Comparison of ENCODE assay signal across 14 mouse cellular contexts in the genomic region with DNA sequence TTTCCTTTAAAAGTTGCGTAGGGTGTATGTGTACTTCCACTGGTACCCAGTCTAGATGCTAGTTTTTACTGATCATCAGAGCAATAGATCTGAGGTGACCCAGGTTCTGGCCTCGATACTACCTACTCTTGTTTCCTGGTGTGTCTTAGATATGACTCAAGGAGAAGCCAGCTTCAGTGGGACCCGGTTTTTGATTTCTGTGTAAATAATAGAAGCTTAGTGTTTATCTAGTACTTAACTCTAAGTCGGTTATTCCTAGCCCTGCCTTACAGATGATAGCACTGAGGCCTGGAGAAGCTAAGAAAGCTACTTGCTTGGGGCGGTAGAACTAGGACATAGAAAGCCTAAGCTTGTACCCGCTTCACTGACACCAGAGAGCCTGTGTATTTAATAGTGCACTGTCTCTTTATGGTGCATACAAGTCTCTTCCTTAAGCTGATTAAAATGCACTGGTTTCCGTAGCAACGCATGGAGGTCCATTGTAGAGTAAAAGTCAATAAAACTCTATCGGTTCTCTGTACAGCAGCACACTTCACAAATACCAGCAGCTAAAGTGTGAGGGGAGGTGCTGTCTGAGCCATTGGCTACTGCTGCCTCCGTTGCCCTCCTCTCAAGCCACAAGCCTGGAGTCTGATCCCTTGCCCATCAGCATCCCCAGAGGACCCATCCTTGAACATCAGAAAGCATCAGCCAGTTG.
DNase-seq lines count a peak whose midpoint lies in the region; ATAC-seq lines count a peak whose summit lies in the region.
"Had no signal": no experiment of that assay in that cellular context is flagged by ENCODE, and none has a peak within 500 bp of the region (broad histone marks: within the 10 kb centered on the region; RNA-seq: fewer than 3 reads in every experiment).

No protein-coding gene starts in this region.

- no peak overlapping the region for H3K4me3 ChIP-seq in forebrain, embryonic 11.5 days (ENCODE audit: low read depth, low read length)
- no peak overlapping the region for H3K4me3 ChIP-seq in hindbrain, embryonic 16.5 days (ENCODE audit: low read length)
- H3K4me3 ChIP-seq in neural tube, embryonic 12.5 days, result no peak overlapping the region
- no peak overlapping the region for H3K4me3 ChIP-seq in heart, embryonic 12.5 days
- no peak overlapping the region for H3K4me3 ChIP-seq in heart, embryonic 10.5 days
- H3K4me3 ChIP-seq: erythroblast, embryonic 14.5 days; limb, embryonic 15.5 days had no signal

- DNase-seq in brain, adult 2 months (ENCODE audit: low read depth, low spot score), result peak; percentile 27
- no peak for DNase-seq in forebrain, embryonic 11.5 days (ENCODE audit: low spot score)
- DNase-seq in cerebellum, adult 9-10 months, result no peak
- no peak for DNase-seq in heart, embryonic 10.5 days (ENCODE audit: low spot score)
- no peak for DNase-seq in right cerebral cortex, postnatal 25 days
- DNase-seq: adrenal gland, postnatal 25 days; cerebellum, postnatal 10 days; kidney, postnatal 25 days had no signal

- peak overlapping the region; percentile 14; the same call in 1 of the 2 replicates for H3K9ac ChIP-seq in forebrain, embryonic 11.5 days (ENCODE audit: low read length)
- no peak overlapping the region; the same call in 1 of the 2 replicates for H3K9ac ChIP-seq in hindbrain, embryonic 16.5 days (ENCODE audit: low read depth, low read length)
- H3K9ac ChIP-seq in neural tube, embryonic 12.5 days, result no peak overlapping the region
- no peak overlapping the region for H3K9ac ChIP-seq in heart, embryonic 12.5 days
- H3K9ac ChIP-seq: limb, embryonic 15.5 days had no signal

- no peak overlapping the region for H3K27ac ChIP-seq in forebrain, embryonic 11.5 days (ENCODE audit: low read depth, low read length)
- peak overlapping the region; percentile 36 for H3K27ac ChIP-seq in hindbrain, embryonic 16.5 days (ENCODE audit: low read depth, low read length)
- H3K27ac ChIP-seq in neural tube, embryonic 12.5 days, result no peak overlapping the region
- H3K27ac ChIP-seq in heart, embryonic 12.5 days (ENCODE audit: poor library complexity, severe bottlenecking), result no peak overlapping the region
- no peak overlapping the region for H3K27ac ChIP-seq in heart, embryonic 10.5 days
- H3K27ac ChIP-seq: limb, embryonic 15.5 days had no signal

- 51% methylated on average over 10 of the region's 10 CpGs for WGBS in forebrain, embryonic 11.5 days
- WGBS in hindbrain, embryonic 16.5 days, result 43% methylated on average over 10 of the region's 10 CpGs
- 48% methylated on average over 10 of the region's 10 CpGs for WGBS in neural tube, embryonic 12.5 days
- WGBS in heart, embryonic 12.5 days, result 75% methylated on average over 10 of the region's 10 CpGs
- WGBS in heart, embryonic 10.5 days, result 77% methylated on average over 10 of the region's 10 CpGs

- 0 out of 2 replicates have a peak, but pooled peaks have one; percentile 32 for ATAC-seq in forebrain, embryonic 11.5 days (replicated peaks; ENCODE audit: low FRiP score)
- ATAC-seq in hindbrain, embryonic 16.5 days, result peak; percentile 88
- peak; percentile 75 for ATAC-seq in neural tube, embryonic 12.5 days (ENCODE audit: low FRiP score, low read depth)
- ATAC-seq in heart, embryonic 12.5 days (ENCODE audit: insufficient number of reproducible peaks, low FRiP score), result no peak
- ATAC-seq: Patski had no signal

- no peaks in the 10 kb centered on the region for H3K36me3 ChIP-seq in forebrain, embryonic 11.5 days (ENCODE audit: control insufficient read depth, insufficient read depth, low read length)
- H3K36me3 ChIP-seq in hindbrain, embryonic 16.5 days (ENCODE audit: control insufficient read depth, insufficient read depth, low read length), result no peaks in the 10 kb centered on the region
- H3K36me3 ChIP-seq in neural tube, embryonic 12.5 days, result no peaks in the 10 kb centered on the region
- H3K36me3 ChIP-seq in heart, embryonic 12.5 days, result no peaks in the 10 kb centered on the region
- H3K36me3 ChIP-seq in heart, embryonic 10.5 days, result no peaks in the 10 kb centered on the region
- H3K36me3 ChIP-seq: limb, embryonic 15.5 days had no signal

- H3K27me3 ChIP-seq in forebrain, embryonic 11.5 days (ENCODE audit: control insufficient read depth, insufficient read depth, low read length), result no peaks in the 10 kb centered on the region
- H3K27me3 ChIP-seq in hindbrain, embryonic 16.5 days (replicated peaks; ENCODE audit: control insufficient read depth, insufficient read depth, low read length), result no peaks in the 10 kb centered on the region
- H3K27me3 ChIP-seq in neural tube, embryonic 12.5 days (replicated peaks), result no peaks in the 10 kb centered on the region
- H3K27me3 ChIP-seq in heart, embryonic 12.5 days (replicated peaks), result no peaks in the 10 kb centered on the region
- H3K27me3 ChIP-seq in heart, embryonic 10.5 days (ENCODE audit: insufficient read depth, poor library complexity, severe bottlenecking), result no peaks in the 10 kb centered on the region
- H3K27me3 ChIP-seq: Patski had no signal

- H3K9me3 ChIP-seq in forebrain, embryonic 11.5 days (ENCODE audit: control insufficient read depth, low read length), result no peaks in the 10 kb centered on the region
- no peaks in the 10 kb centered on the region for H3K9me3 ChIP-seq in hindbrain, embryonic 16.5 days (ENCODE audit: control insufficient read depth, low read length)
- H3K9me3 ChIP-seq in neural tube, embryonic 12.5 days, result no peaks in the 10 kb centered on the region
- H3K9me3 ChIP-seq in heart, embryonic 12.5 days (replicated peaks), result no peaks in the 10 kb centered on the region
- no peaks in the 10 kb centered on the region for H3K9me3 ChIP-seq in heart, embryonic 10.5 days
- H3K9me3 ChIP-seq: limb, embryonic 15.5 days had no signal

- peaks cover 9% of the 10 kb centered on the region for H3K4me1 ChIP-seq in forebrain, embryonic 11.5 days (replicated peaks; ENCODE audit: control insufficient read depth, insufficient read depth, low read length)
- H3K4me1 ChIP-seq in hindbrain, embryonic 16.5 days (ENCODE audit: control insufficient read depth, insufficient read depth, low read depth, low read length), result peaks cover 17% of the 10 kb centered on the region
- peaks cover 16% of the 10 kb centered on the region; the same call in 1 of the 2 replicates for H3K4me1 ChIP-seq in neural tube, embryonic 12.5 days
- peaks cover 20% of the 10 kb centered on the region for H3K4me1 ChIP-seq in heart, embryonic 12.5 days (replicated peaks)
- H3K4me1 ChIP-seq in heart, embryonic 10.5 days, result peaks cover 15% of the 10 kb centered on the region

- no peak overlapping the region for H3K4me2 ChIP-seq in forebrain, embryonic 11.5 days (ENCODE audit: low read depth, low read length, severe bottlenecking)
- peak overlapping the region; percentile 22; the same call in 1 of the 2 replicates for H3K4me2 ChIP-seq in hindbrain, embryonic 16.5 days (ENCODE audit: low read length)
- H3K4me2 ChIP-seq in neural tube, embryonic 12.5 days (replicated peaks), result peak overlapping the region; percentile 1; the same call in 1 of the 2 replicates
- no peak overlapping the region for H3K4me2 ChIP-seq in heart, embryonic 12.5 days
- H3K4me2 ChIP-seq: limb, embryonic 15.5 days had no signal

Comparison
In these comparisons a context has a peak if more than half of its experiments do, and no peak if none do; other contexts are left out.
1. H3K4me2 ChIP-seq: peak in hindbrain, embryonic 16.5 days (single experiment) and neural tube, embryonic 12.5 days (single experiment); none in forebrain, embryonic 11.5 days (single experiment) and heart, embryonic 12.5 days (single experiment).